Mouse (Mus musculus) cerebellum, adult 9-11 months (tissue): ENCODE data around the gene Cdc73.
"Not testable (repeated sequence)": the region's sequence is repeated elsewhere in the genome, so short reads cannot be mapped to it uniquely, and the experiment has no call there.

Source experiments
- DNase-seq: peaks from one replicate; pipeline ENCODE4 v3.0.0; 2022

Cdc73 gene

GRCm38 (mm10) chr1:143664786-143665185 is 37.9 kb downstream of the Cdc73 start:
- not testable (repeated sequence) for DNase-seq

- no peak for DNase-seq
These were observed 39.5 kb downstream of the Cdc73 start for GRCm38 (mm10) chr1:143663197-143663596.

- DNase-seq, result no peak
These were observed 49.0 kb downstream of the Cdc73 start for GRCm38 (mm10) chr1:143653646-143654045.

GRCm38 (mm10) chr1:143650317-143650716 is 52.4 kb downstream of the Cdc73 start:
- DNase-seq, result no peak

- peak; percentile 7 for DNase-seq
These were observed 56.5 kb downstream of the Cdc73 start for GRCm38 (mm10) chr1:143646219-143646618.

- DNase-seq, result peak; percentile 23
These were observed 57.3 kb downstream of the Cdc73 start for GRCm38 (mm10) chr1:143645386-143645785.

- DNase-seq, result no peak
These were observed 58.5 kb downstream of the Cdc73 start for GRCm38 (mm10) chr1:143644221-143644620.

- DNase-seq, result peak; percentile 27
These were observed 61.9 kb downstream of the Cdc73 start, which contains the start of gene B3galt2 for GRCm38 (mm10) chr1:143640650-143641407. B3galt2 (plus strand) TSS chr1:143640664.

- DNase-seq, result no peak
These were observed 69.7 kb downstream of the Cdc73 start for GRCm38 (mm10) chr1:143632854-143633587.

- DNase-seq, result no peak
These were observed 70.3 kb downstream of the Cdc73 start for GRCm38 (mm10) chr1:143632361-143632760.

- no peak for DNase-seq
These were observed 71.4 kb downstream of the Cdc73 start for GRCm38 (mm10) chr1:143631337-143631736.

GRCm38 (mm10) chr1:143622634-143623033 is 80.1 kb downstream of the Cdc73 start:
- no peak for DNase-seq

- no peak for DNase-seq
These were observed 80.8 kb downstream of the Cdc73 start for GRCm38 (mm10) chr1:143621930-143622329.

GRCm38 (mm10) chr1:143619760-143620159 is 82.9 kb downstream of the Cdc73 start:
- no peak for DNase-seq

- no peak for DNase-seq
These were observed 89.8 kb downstream of the Cdc73 start for GRCm38 (mm10) chr1:143612901-143613300.

- DNase-seq, result no peak
These were observed 93.8 kb downstream of the Cdc73 start for GRCm38 (mm10) chr1:143608911-143609310.

- no peak for DNase-seq
These were observed 105.8 kb downstream of the Cdc73 start for GRCm38 (mm10) chr1:143596864-143597263.

GRCm38 (mm10) chr1:143576824-143577543 is 125.7 kb downstream of the Cdc73 start:
- no peak for DNase-seq

- peak; percentile 53 for DNase-seq
These were observed 144.5 kb downstream of the Cdc73 start for GRCm38 (mm10) chr1:143558235-143558634.

GRCm38 (mm10) chr1:143555533-143555932 is 147.2 kb downstream of the Cdc73 start:
- DNase-seq, result no peak

- no peak for DNase-seq
These were observed 148.1 kb downstream of the Cdc73 start for GRCm38 (mm10) chr1:143554621-143555020.
